Mouse (Mus musculus): Measurements from ENCODE around the gene Sun2.

GRCm38 (mm10) chr15:79770629-79771240 is 28.4 kb upstream of the Sun2 start:
- TF ChIP-seq CTCF (IDR thresholded peaks at IDR 0.05; ENCODE audit: insufficient read depth, low read depth, low read length) (no peak), POLR2A (IDR thresholded peaks at IDR 0.05; ENCODE audit: insufficient read depth, low read depth, low read length) (no peak)
